In the genomic region with DNA sequence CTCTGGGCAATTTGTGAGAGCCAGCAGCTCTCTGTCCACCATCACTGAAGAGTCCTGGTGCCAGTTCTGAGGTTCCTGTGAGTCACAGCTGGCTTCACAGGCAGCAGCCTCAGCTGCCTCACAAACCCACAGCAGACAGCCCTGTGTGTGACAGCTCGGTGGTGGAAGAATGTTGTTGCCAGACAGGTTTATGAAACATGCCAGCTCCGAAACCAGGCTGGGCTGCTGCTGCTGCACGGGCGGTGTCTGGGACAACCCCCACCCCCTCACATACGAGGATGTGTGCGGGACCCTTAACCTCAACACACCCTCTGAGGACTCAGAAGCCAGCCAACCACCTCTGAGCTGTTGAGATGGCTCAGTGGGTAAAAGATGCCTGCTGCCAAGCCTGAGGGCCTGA, we compare ENCODE assay signal across 14 mouse cellular contexts. TPM values are rescaled to one million over a fixed set of nuclear protein-coding genes. Genes with fewer than 3 reads are reported as not detected.
A peak's percentile ranks its signal among the peaks of the same experiment; 100 is the strongest.
DNase-seq lines count a peak whose midpoint lies in the region; ATAC-seq and TF ChIP-seq lines count a peak whose summit lies in the region.
"Had no signal": no experiment of that assay in that cellular context is flagged by ENCODE, and none has a peak within 500 bp of the region (broad histone marks: within the 10 kb centered on the region; RNA-seq: fewer than 3 reads in every experiment).

No protein-coding gene starts in this region.

- H3K4me3 ChIP-seq in kidney, embryonic 14.5 days (ENCODE audit: low read length): no peak overlapping the region
- H3K4me3 ChIP-seq in stomach, postnatal 0 days (ENCODE audit: low read depth, low read length): no peak overlapping the region
- H3K4me3 ChIP-seq: erythroblast, embryonic 14.5 days; hindbrain, embryonic 15.5 days; liver, embryonic 15.5 days; midbrain, embryonic 13.5 days; neural tube, embryonic 12.5 days had no signal

- H3K4me1 ChIP-seq in kidney, embryonic 14.5 days (ENCODE audit: control insufficient read depth, insufficient read depth, low read length): no peaks in the 10 kb centered on the region
- H3K4me1 ChIP-seq in stomach, postnatal 0 days (replicated peaks; ENCODE audit: control insufficient read depth, insufficient read depth): no peaks in the 10 kb centered on the region; the same call in 1 of the 2 replicates
- H3K4me1 ChIP-seq: hindbrain, embryonic 15.5 days; neural tube, embryonic 12.5 days had no signal

- 35% methylated on average over 6 of the region's 6 CpGs for WGBS in kidney, embryonic 14.5 days
- 27% methylated on average over 6 of the region's 6 CpGs for WGBS in stomach, postnatal 0 days

- no peak for DNase-seq in kidney, postnatal 4 days
- DNase-seq in urinary bladder, postnatal 14 days (ENCODE audit: low spot score): peak; percentile 62
- DNase-seq in urinary bladder, postnatal 25 days (ENCODE audit: low spot score): no peak
- DNase-seq in T-cell, adult 2 months (ENCODE audit: low spot score): peak; percentile 3
- DNase-seq in stomach, postnatal 0 days (ENCODE audit: low spot score): no peak
- DNase-seq in gastrocnemius, postnatal 25 days: no peak
- DNase-seq in right cerebral cortex, postnatal 4 days: no peak
- DNase-seq: adrenal gland, postnatal 25 days had no signal

- 0 out of 2 replicates have a peak, but pooled peaks have one; percentile 29 for ATAC-seq in kidney, embryonic 14.5 days (ENCODE audit: low FRiP score, low TSS enrichment)
- peak; percentile 55 for ATAC-seq in stomach, postnatal 0 days (ENCODE audit: low FRiP score, low TSS enrichment)
- ATAC-seq: midbrain, embryonic 13.5 days had no signal

- no peak for TF ChIP-seq CTCF in stomach, postnatal 0 days (IDR thresholded peaks at IDR 0.05; ENCODE audit: low read depth)

- no peaks in the 10 kb centered on the region for H3K9me3 ChIP-seq in kidney, embryonic 14.5 days (ENCODE audit: control insufficient read depth, low read length)
- no peaks in the 10 kb centered on the region for H3K9me3 ChIP-seq in stomach, postnatal 0 days (ENCODE audit: control insufficient read depth, low read length)
- H3K9me3 ChIP-seq: hindbrain, embryonic 15.5 days; liver, embryonic 15.5 days; midbrain, embryonic 13.5 days; neural tube, embryonic 12.5 days had no signal

- H3K27me3 ChIP-seq in kidney, embryonic 14.5 days (ENCODE audit: control insufficient read depth, insufficient read depth, low read length): no peaks in the 10 kb centered on the region
- no peaks in the 10 kb centered on the region for H3K27me3 ChIP-seq in stomach, postnatal 0 days (ENCODE audit: control insufficient read depth, insufficient read depth, low read length)
- H3K27me3 ChIP-seq: hindbrain, embryonic 15.5 days; liver, embryonic 15.5 days; midbrain, embryonic 13.5 days; neural tube, embryonic 12.5 days had no signal

- H3K4me2 ChIP-seq in kidney, embryonic 14.5 days (replicated peaks; ENCODE audit: low read depth, low read length): no peak overlapping the region
- no peak overlapping the region for H3K4me2 ChIP-seq in stomach, postnatal 0 days (replicated peaks; ENCODE audit: low read depth)
- H3K4me2 ChIP-seq: hindbrain, embryonic 15.5 days; liver, embryonic 15.5 days; midbrain, embryonic 13.5 days; neural tube, embryonic 12.5 days had no signal

- no peaks in the 10 kb centered on the region for H3K36me3 ChIP-seq in kidney, embryonic 14.5 days (ENCODE audit: control insufficient read depth, insufficient read depth, low read length)
- no peaks in the 10 kb centered on the region for H3K36me3 ChIP-seq in stomach, postnatal 0 days (ENCODE audit: control insufficient read depth, insufficient read depth, low read length)
- H3K36me3 ChIP-seq: hindbrain, embryonic 15.5 days; liver, embryonic 15.5 days; midbrain, embryonic 13.5 days; neural tube, embryonic 12.5 days had no signal

- H3K27ac ChIP-seq in kidney, embryonic 14.5 days (ENCODE audit: low read depth, low read length): no peak overlapping the region
- H3K27ac ChIP-seq in stomach, postnatal 0 days (replicated peaks): no peak overlapping the region
- H3K27ac ChIP-seq: hindbrain, embryonic 15.5 days; liver, embryonic 15.5 days; midbrain, embryonic 13.5 days; neural tube, embryonic 12.5 days had no signal

- no peak overlapping the region for H3K9ac ChIP-seq in kidney, embryonic 14.5 days (ENCODE audit: low read depth, low read length)
- no peak overlapping the region for H3K9ac ChIP-seq in stomach, postnatal 0 days (ENCODE audit: low read length)
- H3K9ac ChIP-seq: hindbrain, embryonic 15.5 days; liver, embryonic 15.5 days; midbrain, embryonic 13.5 days; neural tube, embryonic 12.5 days had no signal

- TF ChIP-seq EP300 in stomach, postnatal 0 days (optimal IDR thresholded peaks at IDR 0.05): no peak

RNA-seq across cellular contexts. Expression of a gene that starts 48.0 kb away (rescaled TPM):
- polyA plus RNA-seq in kidney, embryonic 14.5 days (2014; fragmentation: Nextera tagmentation; extraction: Ambion mirVana): 13.5 and 19.8 TPM in 2 replicates
- 14.1 and 14.2 TPM in 2 replicates for polyA plus RNA-seq in stomach, postnatal 0 days (2015; fragmentation: Nextera tagmentation; extraction: Ambion mirVana)
- total RNA-seq in gastrocnemius, postnatal 25 days (2021): 10 to 100 TPM in 1 of 2 experiments, 1 to 10 TPM in 1; 7.8 to 10.6 TPM

Comparison
In these comparisons a context has a peak if more than half of its experiments do, and no peak if none do; other contexts are left out.
1. DNase-seq: peak in urinary bladder, postnatal 14 days (single experiment) and T-cell, adult 2 months (single experiment); none in kidney, postnatal 4 days (0 of 2), urinary bladder, postnatal 25 days (single experiment), stomach, postnatal 0 days (single experiment), gastrocnemius, postnatal 25 days (single experiment) and right cerebral cortex, postnatal 4 days (single experiment).